Mouse (Mus musculus) ES-Bruce4 (cell line): ENCODE data around the gene Itga1.

Experiments
- CTCF ChIP-seq: IDR thresholded peaks from one replicate; pipeline ENCODE4 v1.8.1; 2011; ENCODE audit warnings: low read depth, low read length
- POLR2A ChIP-seq: IDR thresholded peaks from one replicate; pipeline ENCODE4 v1.8.1; 2011; ENCODE audit warnings: low read length; ENCODE audit not compliant: insufficient read depth

- TF ChIP-seq CTCF, result no peak
- no peak for TF ChIP-seq POLR2A
Observed at GRCm38 (mm10) chr13:114974484-114975042, 127.2 kb downstream of the Itga1 start.
